Mouse (Mus musculus) lung, embryonic 15.5 days (tissue): ENCODE results near the gene Gckr. TPM values are rescaled to one million over a fixed set of nuclear protein-coding genes. Genes with fewer than 3 reads are reported as not detected.
"Not testable (repeated sequence)": the region's sequence is repeated elsewhere in the genome, so short reads cannot be mapped to it uniquely, and the experiment has no call there.

Experiments
- ATAC-seq: fragments of 200-750 bp; cut with Nextera tagmentation; 2 replicates; pipeline ENCODE4 v1.8.0; 2017; ENCODE audit warnings: moderate number of reproducible peaks, borderline replicate concordance; ENCODE audit not compliant: low FRiP score, low TSS enrichment; ENCODE audit errors: extremely low read depth
- H3K27ac ChIP-seq: fragments of 300-500 bp; sonication (generic); 2 replicates; pipeline ENCODE4 v1.5.1; 2015; ENCODE audit warnings: moderate library complexity, mild to moderate bottlenecking, inconsistent platforms
- H3K27me3 ChIP-seq: fragments of 300-500 bp; sonication (generic); 2 replicates; pipeline ENCODE4 v1.6.1; 2015; ENCODE audit warnings: inconsistent platforms
- H3K36me3 ChIP-seq: fragments of 300-500 bp; sonication (generic); 2 replicates; pipeline ENCODE4 v1.6.1; 2015; ENCODE audit warnings: inconsistent platforms
- H3K4me1 ChIP-seq: fragments of 300-500 bp; sonication (generic); 2 replicates; pipeline ENCODE4 v1.6.1; 2015; ENCODE audit warnings: inconsistent platforms
- H3K4me2 ChIP-seq: fragments of 300-500 bp; sonication (generic); 2 replicates; pipeline ENCODE4 v1.6.1; 2015; ENCODE audit warnings: inconsistent platforms, mild to moderate bottlenecking, moderate library complexity
- H3K4me3 ChIP-seq: fragments of 300-500 bp; sonication (generic); 2 replicates; pipeline ENCODE4 v1.5.1; 2015; ENCODE audit warnings: mild to moderate bottlenecking, inconsistent platforms
- H3K9ac ChIP-seq: fragments of 300-500 bp; sonication (generic); 2 replicates; pipeline ENCODE4 v1.6.1; 2015; ENCODE audit warnings: inconsistent platforms
- H3K9me3 ChIP-seq: fragments of 300-500 bp; sonication (generic); 2 replicates; pipeline ENCODE4 v1.6.1; 2016; ENCODE audit warnings: inconsistent platforms
- WGBS: fragments of 180-500 bp; shearing (Covaris S2); methylation state at CpG from one replicate; pipeline ENCODE4 v1.1.7; 2015; 5-methylcytosine and 5-hydroxymethylcytosine counted together
- polyA plus RNA-seq: library from polyadenylated mRNA; unstranded; fragments of >200 nt; fragmentation: Nextera tagmentation; extraction: Ambion mirVana; gene quantifications from 2 replicates; pipeline ENCODE4 v1.2.1, GENCODE M21; 2015

The Gckr gene
- polyA plus RNA-seq, 1 experiment from 2014 or later: 0.07 TPM

GRCm38 (mm10) chr5:31297981-31298380 is 738 bp downstream of the Gckr start:
- no peak for ATAC-seq
- 64% methylated on average over 3 of the region's 3 CpGs for WGBS

DNA sequence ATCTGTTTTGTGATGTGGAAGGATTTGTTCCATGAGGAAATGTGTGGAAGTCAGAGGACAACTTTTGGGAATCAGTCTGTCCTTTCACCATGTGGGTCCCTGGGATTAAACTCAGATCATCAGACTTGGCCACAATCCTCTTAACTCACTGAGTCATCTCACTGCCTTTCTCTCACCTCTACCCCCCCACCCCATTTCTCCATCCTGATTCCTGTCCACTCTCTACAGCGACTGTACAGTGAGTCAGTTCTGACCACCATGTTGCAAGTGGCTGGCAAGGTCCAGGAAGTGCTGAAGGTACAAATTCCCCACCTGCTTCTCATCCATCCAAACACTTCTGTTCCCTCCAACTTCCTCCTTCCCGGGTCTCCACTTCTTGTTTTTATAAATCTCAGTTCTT is 1.2 kb downstream of the Gckr start:
- H3K4me3 ChIP-seq: no peak overlapping the region
- no peaks in the 10 kb centered on the region for H3K36me3 ChIP-seq
- peaks cover 14% of the 10 kb centered on the region for H3K4me1 ChIP-seq
- no peak overlapping the region for H3K27ac ChIP-seq
- H3K9me3 ChIP-seq: no peaks in the 10 kb centered on the region
- H3K4me2 ChIP-seq: no peak overlapping the region
- ATAC-seq: no peak
- H3K27me3 ChIP-seq: no peaks in the 10 kb centered on the region
- H3K9ac ChIP-seq: no peak overlapping the region
- WGBS: 29% methylated on average over 2 of the region's 2 CpGs

More at GRCm38 (mm10) chr5:31297981-31298380, 738 bp downstream of the Gckr start:
- no peaks in the 10 kb centered on the region for H3K27me3 ChIP-seq
- no peak overlapping the region for H3K9ac ChIP-seq
- H3K4me1 ChIP-seq: peaks cover 14% of the 10 kb centered on the region
- H3K9me3 ChIP-seq: no peaks in the 10 kb centered on the region
- no peak overlapping the region for H3K4me2 ChIP-seq
- H3K4me3 ChIP-seq: no peak overlapping the region
- no peaks in the 10 kb centered on the region for H3K36me3 ChIP-seq
- no peak overlapping the region for H3K27ac ChIP-seq

- no peak overlapping the region for H3K4me2 ChIP-seq
- H3K9me3 ChIP-seq: no peaks in the 10 kb centered on the region
- H3K9ac ChIP-seq: no peak overlapping the region
- 71% methylated on average over 8 of the region's 8 CpGs for WGBS
- H3K4me1 ChIP-seq: no peaks in the 10 kb centered on the region
- ATAC-seq: no peak
- H3K36me3 ChIP-seq: no peaks in the 10 kb centered on the region
- H3K27ac ChIP-seq: no peak overlapping the region
- H3K27me3 ChIP-seq: no peaks in the 10 kb centered on the region
- H3K4me3 ChIP-seq: no peak overlapping the region
Measured at GRCm38 (mm10) chr5:31301866-31302265, 4.6 kb downstream of the Gckr start.

- Histone ChIP-seq H3K9ac (no peak overlapping the region), H3K4me2 (no peak overlapping the region), H3K9me3 (no peaks in the 10 kb centered on the region), H3K27ac (no peak overlapping the region), H3K4me3 (no peak overlapping the region), H3K4me1 (no peaks in the 10 kb centered on the region), H3K36me3 (no peaks in the 10 kb centered on the region), H3K27me3 (no peaks in the 10 kb centered on the region)
- 87% methylated on average over 6 of the region's 6 CpGs for WGBS
- ATAC-seq: no peak
Measured at GRCm38 (mm10) chr5:31303093-31303492, 5.8 kb downstream of the Gckr start.

DNA sequence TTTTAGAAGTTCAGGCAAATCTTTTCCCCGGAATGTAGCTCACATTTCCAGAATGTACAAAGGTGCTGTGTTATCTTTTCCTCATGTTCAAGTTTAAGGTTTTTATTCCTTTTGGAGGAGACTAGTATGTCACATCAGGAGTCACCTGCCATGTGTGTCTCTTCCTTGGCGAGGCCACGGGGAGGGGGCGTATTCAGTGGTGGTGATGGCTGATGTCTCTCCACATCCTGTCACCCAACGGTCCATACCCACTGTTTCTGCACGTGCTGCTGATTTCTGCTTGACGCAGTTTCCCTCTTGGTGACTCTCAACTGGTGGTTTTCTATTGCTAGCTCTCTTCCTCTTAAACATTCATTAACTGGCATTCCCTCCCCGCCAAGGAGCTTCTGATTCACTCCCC is 15.6 kb downstream of the Gckr start:
- no peak for ATAC-seq
- H3K4me1 ChIP-seq: no peaks in the 10 kb centered on the region
- 73% methylated on average over 8 of the region's 8 CpGs for WGBS

GRCm38 (mm10) chr5:31322776-31323175 is 25.5 kb downstream of the Gckr start:
- H3K4me3 ChIP-seq: no peak overlapping the region
- H3K27ac ChIP-seq: no peak overlapping the region
- ATAC-seq: no peak
- no peaks in the 10 kb centered on the region for H3K27me3 ChIP-seq
- H3K36me3 ChIP-seq: no peaks in the 10 kb centered on the region
- 72% methylated on average over 3 of the region's 3 CpGs for WGBS
- no peaks in the 10 kb centered on the region for H3K9me3 ChIP-seq
- H3K9ac ChIP-seq: no peak overlapping the region
- H3K4me2 ChIP-seq: no peak overlapping the region
- no peaks in the 10 kb centered on the region for H3K4me1 ChIP-seq

More for the DNA sequence above, 15.6 kb downstream of the Gckr start:
- no peaks in the 10 kb centered on the region for H3K9me3 ChIP-seq
- no peak overlapping the region for H3K27ac ChIP-seq
- no peak overlapping the region for H3K4me3 ChIP-seq
- no peak overlapping the region for H3K4me2 ChIP-seq
- no peaks in the 10 kb centered on the region for H3K27me3 ChIP-seq
- no peaks in the 10 kb centered on the region for H3K36me3 ChIP-seq
- H3K9ac ChIP-seq: no peak overlapping the region

DNA sequence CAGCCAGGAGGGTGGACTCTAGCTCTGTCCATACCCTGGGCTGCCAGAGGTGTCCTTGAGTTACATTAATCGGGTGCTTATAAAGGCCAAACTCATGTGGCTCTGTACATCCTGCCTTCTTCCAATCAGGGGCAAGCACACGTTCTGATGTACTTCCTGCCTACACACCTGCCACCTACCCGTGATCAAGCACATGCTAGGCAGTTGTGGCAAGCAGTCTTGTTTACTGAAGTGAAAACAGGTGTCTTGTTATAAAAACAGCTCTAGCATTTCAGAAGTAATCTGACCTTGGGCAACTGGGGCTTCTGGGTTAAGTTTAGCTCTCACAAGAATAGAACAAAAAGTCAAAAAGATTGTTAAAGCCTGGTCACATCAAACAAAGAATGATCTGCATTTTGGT is 26.8 kb downstream of the Gckr start:
- no peaks in the 10 kb centered on the region for H3K36me3 ChIP-seq
- H3K4me2 ChIP-seq: no peak overlapping the region
- H3K4me3 ChIP-seq: no peak overlapping the region
- no peak for ATAC-seq
- H3K9ac ChIP-seq: no peak overlapping the region
- no peak overlapping the region for H3K27ac ChIP-seq
- no peaks in the 10 kb centered on the region for H3K4me1 ChIP-seq
- H3K9me3 ChIP-seq: no peaks in the 10 kb centered on the region
- no peaks in the 10 kb centered on the region for H3K27me3 ChIP-seq
- WGBS: 55% methylated on average over 3 of the region's 3 CpGs

- H3K36me3 ChIP-seq: no peaks in the 10 kb centered on the region
- 12% methylated on average over 5 of the region's 5 CpGs for WGBS
- no peak overlapping the region for H3K4me3 ChIP-seq
- H3K27ac ChIP-seq: no peak overlapping the region
- H3K27me3 ChIP-seq: no peaks in the 10 kb centered on the region
- no peaks in the 10 kb centered on the region for H3K4me1 ChIP-seq
- no peak overlapping the region for H3K9ac ChIP-seq
- H3K9me3 ChIP-seq: no peaks in the 10 kb centered on the region
- H3K4me2 ChIP-seq: no peak overlapping the region
- no peak for ATAC-seq
Measured at GRCm38 (mm10) chr5:31326850-31327249, 29.6 kb downstream of the Gckr start.

DNA sequence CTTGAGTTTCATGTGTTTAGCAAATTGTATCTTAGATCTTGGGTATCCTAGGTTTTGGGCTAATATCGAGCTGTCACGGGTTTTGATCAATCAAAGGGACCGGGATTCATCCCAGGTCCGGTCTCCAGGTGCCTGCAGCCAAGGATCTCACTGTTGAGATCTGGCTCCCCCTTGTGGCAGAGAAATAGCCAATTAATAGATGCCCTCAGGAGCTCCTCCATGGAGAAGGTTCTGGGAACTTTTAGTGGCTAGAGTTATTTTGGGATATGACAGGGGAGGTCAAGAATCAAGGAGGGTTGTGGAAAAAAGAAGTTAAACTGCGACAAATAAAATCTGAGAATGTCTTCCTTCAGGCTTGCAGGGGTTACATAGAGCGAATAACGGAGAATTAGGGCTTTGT is 31.0 kb downstream of the Gckr start:
- no peaks in the 10 kb centered on the region for H3K36me3 ChIP-seq
- H3K27me3 ChIP-seq: no peaks in the 10 kb centered on the region
- ATAC-seq: no peak
- H3K4me3 ChIP-seq: no peak overlapping the region
- H3K4me1 ChIP-seq: no peaks in the 10 kb centered on the region
- H3K4me2 ChIP-seq: no peak overlapping the region
- H3K9me3 ChIP-seq: no peaks in the 10 kb centered on the region
- 30% methylated on average over 7 of the region's 7 CpGs for WGBS
- no peak overlapping the region for H3K9ac ChIP-seq
- H3K27ac ChIP-seq: no peak overlapping the region

GRCm38 (mm10) chr5:31357586-31357985 is 60.3 kb downstream of the Gckr start:
- H3K9me3 ChIP-seq, H3K9ac ChIP-seq, H3K36me3 ChIP-seq, ATAC-seq, H3K4me2 ChIP-seq, H3K27me3 ChIP-seq, H3K4me3 ChIP-seq, H3K27ac ChIP-seq, H3K4me1 ChIP-seq: not testable (repeated sequence)
- WGBS: 76% methylated on average over 16 of the region's 16 CpGs

DNA sequence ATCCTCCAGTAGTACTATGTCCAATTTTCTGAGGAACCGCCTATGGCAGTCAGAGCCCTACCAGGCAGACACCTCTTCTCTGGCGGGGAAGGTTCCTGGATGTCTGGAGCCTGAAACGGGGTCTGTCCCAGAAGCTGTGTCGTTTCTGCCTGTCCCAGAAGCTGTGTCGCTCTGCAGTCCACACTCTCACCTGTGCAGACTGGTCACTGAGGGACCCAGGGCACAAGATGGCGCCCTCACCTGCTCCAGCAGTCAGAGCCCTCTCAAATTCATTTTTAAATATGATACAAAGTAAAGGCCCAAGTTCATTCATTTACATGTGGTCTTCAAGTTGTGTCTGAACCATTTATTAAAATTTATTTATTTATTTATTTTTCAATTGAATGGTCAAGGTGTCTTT is 63.7 kb downstream of the Gckr start:
- Histone ChIP-seq H3K9me3 (no peaks in the 10 kb centered on the region), H3K27me3 (no peaks in the 10 kb centered on the region), H3K27ac (no peak overlapping the region), H3K4me1 (no peaks in the 10 kb centered on the region), H3K4me2 (no peak overlapping the region), H3K36me3 (no peaks in the 10 kb centered on the region), H3K4me3 (no peak overlapping the region), H3K9ac (no peak overlapping the region)
- 73% methylated on average over 6 of the region's 6 CpGs for WGBS
- no peak for ATAC-seq
